Mouse (Mus musculus): ENCODE results near the gene Map3k9. TPM values are rescaled to one million over a fixed set of nuclear protein-coding genes. Genes with fewer than 3 reads are reported as not detected.

Gene Map3k9
- total and polyA plus RNA-seq, 3 experiments = 0.11 to 0.53 TPM; not detected in 1

GRCm38 (mm10) chr12:81780271-81781093, 493 bp downstream of the Map3k9 start:
- no peaks in the 10 kb centered on the region for H3K4me1 ChIP-seq (ENCODE audit: insufficient read depth, low read depth, low read length)
- DNase-seq (ENCODE audit: low spot score) (no peak), ATAC-seq (ENCODE audit: extremely low read depth, insufficient number of reproducible peaks, low FRiP score, poor library complexity, severe bottlenecking) (no peak)
- TF ChIP-seq TAL1 (conservative IDR thresholded peaks at IDR 0.05; ENCODE audit: low read depth, low read length) = no peak
- TF ChIP-seq GATA2 (IDR thresholded peaks at IDR 0.05; ENCODE audit: borderline replicate concordance, low read depth, low read length) = no peak
- no peak for TF ChIP-seq POLR2AphosphoS5 (IDR thresholded peaks at IDR 0.05; ENCODE audit: insufficient replicate concordance, low read depth, low read length)
- no peak for TF ChIP-seq CTCF (IDR thresholded peaks at IDR 0.05; ENCODE audit: low read depth, low read length)
- no peaks in the 10 kb centered on the region for H3K36me3 ChIP-seq (replicated peaks)
- peaks cover 4% of the 10 kb centered on the region for H3K27me3 ChIP-seq (ENCODE audit: insufficient read depth, low read length)
- H3K9me3 ChIP-seq (replicated peaks) = peaks cover 15% of the 10 kb centered on the region
- peak overlapping the region; percentile 40; the same call in 1 of the 2 replicates for H3K4me3 ChIP-seq (ENCODE audit: low read depth, low read length)

- Histone ChIP-seq H3K4me3 (ENCODE audit: low read depth, low read length) (no peak overlapping the region), H3K4me1 (ENCODE audit: insufficient read depth, low read depth, low read length) (no peaks in the 10 kb centered on the region), H3K9me3 (replicated peaks) (peaks cover 15% of the 10 kb centered on the region), H3K27me3 (ENCODE audit: insufficient read depth, low read length) (no peaks in the 10 kb centered on the region; the same call in none of the 2 replicates), H3K36me3 (replicated peaks) (no peaks in the 10 kb centered on the region)
- ATAC-seq (ENCODE audit: extremely low read depth, insufficient number of reproducible peaks, low FRiP score, poor library complexity, severe bottlenecking) (no peak), DNase-seq (ENCODE audit: low spot score) (no peak)
- no peak for TF ChIP-seq TAL1 (conservative IDR thresholded peaks at IDR 0.05; ENCODE audit: low read depth, low read length)
- no peak for TF ChIP-seq CTCF (IDR thresholded peaks at IDR 0.05; ENCODE audit: low read depth, low read length)
- TF ChIP-seq GATA1 (IDR thresholded peaks at IDR 0.05; ENCODE audit: borderline replicate concordance, low read length) = no peak
- no peak for TF ChIP-seq POLR2AphosphoS5 (IDR thresholded peaks at IDR 0.05; ENCODE audit: insufficient replicate concordance, low read depth, low read length)
- TF ChIP-seq GATA2 (IDR thresholded peaks at IDR 0.05; ENCODE audit: borderline replicate concordance, low read depth, low read length) = no peak
Observed at GRCm38 (mm10) chr12:81779831-81780230, 1.1 kb downstream of the Map3k9 start.

DNA sequence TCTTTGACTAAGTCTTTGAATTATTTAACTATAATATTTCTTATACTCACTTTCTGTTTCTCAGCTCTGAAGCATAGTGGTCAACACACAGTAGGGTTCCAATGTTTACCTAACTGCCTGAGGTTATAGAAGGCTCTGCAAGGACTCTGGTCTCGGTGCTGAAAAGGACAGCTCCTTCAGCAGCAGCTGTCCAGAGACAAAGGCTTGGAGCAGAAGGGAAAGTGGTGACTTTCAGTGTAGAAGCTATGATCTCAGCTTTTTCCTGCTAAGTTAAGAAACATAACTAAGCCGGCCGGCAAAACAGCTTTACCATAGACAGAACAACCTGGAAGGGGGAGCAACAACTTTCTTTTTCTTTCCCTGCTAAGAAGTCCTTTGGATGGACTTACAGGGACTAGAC, 4.8 kb downstream of the Map3k9 start:
- Histone ChIP-seq H3K4me3 (ENCODE audit: low read depth, low read length) (no peak overlapping the region), H3K27me3 (ENCODE audit: insufficient read depth, low read length) (no peaks in the 10 kb centered on the region), H3K4me1 (ENCODE audit: insufficient read depth, low read depth, low read length) (no peaks in the 10 kb centered on the region), H3K9me3 (replicated peaks) (peaks cover 11% of the 10 kb centered on the region), H3K36me3 (replicated peaks) (no peaks in the 10 kb centered on the region)
- ATAC-seq (ENCODE audit: extremely low read depth, insufficient number of reproducible peaks, low FRiP score, poor library complexity, severe bottlenecking) = no peak
- DNase-seq (ENCODE audit: low spot score) = no peak
- TF ChIP-seq TAL1 (conservative IDR thresholded peaks at IDR 0.05; ENCODE audit: low read depth, low read length) = no peak
- TF ChIP-seq CTCF (IDR thresholded peaks at IDR 0.05; ENCODE audit: low read depth, low read length) = no peak
- TF ChIP-seq GATA1 (IDR thresholded peaks at IDR 0.05; ENCODE audit: borderline replicate concordance, low read length) = no peak
- no peak for TF ChIP-seq POLR2AphosphoS5 (IDR thresholded peaks at IDR 0.05; ENCODE audit: insufficient replicate concordance, low read depth, low read length)
- no peak for TF ChIP-seq GATA2 (IDR thresholded peaks at IDR 0.05; ENCODE audit: borderline replicate concordance, low read depth, low read length)

DNA sequence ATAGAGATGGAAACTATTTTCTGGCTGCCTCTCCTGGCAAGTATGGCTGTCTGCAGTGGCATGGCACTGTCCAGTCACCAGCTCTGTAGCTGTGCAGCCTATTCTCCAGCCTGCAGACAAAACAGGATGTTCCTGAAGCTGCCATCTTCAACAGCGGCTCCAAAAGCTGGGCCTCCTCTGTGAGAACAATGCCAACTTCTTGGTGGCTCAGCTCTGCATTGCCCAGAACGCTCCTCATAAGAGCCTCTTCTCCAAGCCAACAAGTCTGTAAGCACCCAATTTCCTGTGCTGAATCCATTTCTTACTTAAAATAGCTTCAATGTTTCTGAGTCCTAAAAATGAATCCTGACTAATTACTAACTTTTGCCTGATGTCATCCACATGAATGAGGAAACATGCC, 5.3 kb downstream of the Map3k9 start:
- H3K36me3 ChIP-seq (replicated peaks) = no peaks in the 10 kb centered on the region
- peaks cover 6% of the 10 kb centered on the region for H3K9me3 ChIP-seq (replicated peaks)
- no peaks in the 10 kb centered on the region for H3K4me1 ChIP-seq (ENCODE audit: insufficient read depth, low read depth, low read length)
- no peak for TF ChIP-seq TAL1 (conservative IDR thresholded peaks at IDR 0.05; ENCODE audit: low read depth, low read length)
- TF ChIP-seq POLR2AphosphoS5 (IDR thresholded peaks at IDR 0.05; ENCODE audit: insufficient replicate concordance, low read depth, low read length) = no peak
- no peak for TF ChIP-seq GATA2 (IDR thresholded peaks at IDR 0.05; ENCODE audit: borderline replicate concordance, low read depth, low read length)
- no peak for TF ChIP-seq GATA1 (IDR thresholded peaks at IDR 0.05; ENCODE audit: borderline replicate concordance, low read length)
- TF ChIP-seq CTCF (IDR thresholded peaks at IDR 0.05; ENCODE audit: low read depth, low read length) = no peak
- H3K27me3 ChIP-seq (ENCODE audit: insufficient read depth, low read length) = no peaks in the 10 kb centered on the region
- DNase-seq (ENCODE audit: low spot score) = no peak
- no peak for ATAC-seq (ENCODE audit: extremely low read depth, insufficient number of reproducible peaks, low FRiP score, poor library complexity, severe bottlenecking)
- H3K4me3 ChIP-seq (ENCODE audit: low read depth, low read length) = no peak overlapping the region

DNA sequence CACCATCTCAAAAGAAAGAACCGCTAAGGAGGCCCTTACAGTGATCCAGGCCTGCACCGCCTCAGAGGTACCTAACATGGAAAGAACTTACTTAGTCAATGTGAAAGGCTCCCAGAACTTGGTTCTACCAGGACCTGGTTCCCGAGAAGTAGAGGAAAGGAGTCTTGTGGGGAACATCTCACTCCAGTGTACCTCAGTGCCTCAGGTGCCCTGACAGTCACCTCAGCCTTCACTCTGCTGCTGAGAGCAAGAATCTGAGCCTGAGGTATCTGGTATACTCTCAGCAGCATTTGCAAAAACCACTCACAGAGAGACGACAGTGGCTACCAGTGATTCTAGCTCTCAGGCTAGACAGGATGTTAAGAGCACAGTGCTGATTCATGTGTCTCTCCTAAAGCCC, 6.8 kb downstream of the Map3k9 start:
- no peaks in the 10 kb centered on the region for H3K27me3 ChIP-seq (ENCODE audit: insufficient read depth, low read length)
- no peak for ATAC-seq (ENCODE audit: extremely low read depth, insufficient number of reproducible peaks, low FRiP score, poor library complexity, severe bottlenecking)

GRCm38 (mm10) chr12:81769458-81769857, 11.5 kb downstream of the Map3k9 start:
- no peaks in the 10 kb centered on the region for H3K4me1 ChIP-seq (ENCODE audit: insufficient read depth, low read depth, low read length)
- TF ChIP-seq GATA2 (IDR thresholded peaks at IDR 0.05; ENCODE audit: borderline replicate concordance, low read depth, low read length) = no peak
- no peak for TF ChIP-seq TAL1 (conservative IDR thresholded peaks at IDR 0.05; ENCODE audit: low read depth, low read length)
- TF ChIP-seq CTCF (IDR thresholded peaks at IDR 0.05; ENCODE audit: low read depth, low read length) = no peak
- no peak for TF ChIP-seq POLR2AphosphoS5 (IDR thresholded peaks at IDR 0.05; ENCODE audit: insufficient replicate concordance, low read depth, low read length)
- no peak for TF ChIP-seq GATA1 (IDR thresholded peaks at IDR 0.05; ENCODE audit: borderline replicate concordance, low read length)
- ATAC-seq (ENCODE audit: extremely low read depth, insufficient number of reproducible peaks, low FRiP score, poor library complexity, severe bottlenecking) (no peak), DNase-seq (ENCODE audit: low spot score) (no peak)
- no peaks in the 10 kb centered on the region for H3K36me3 ChIP-seq (replicated peaks)
- no peaks in the 10 kb centered on the region for H3K27me3 ChIP-seq (ENCODE audit: insufficient read depth, low read length)
- no peak overlapping the region for H3K4me3 ChIP-seq (ENCODE audit: low read depth, low read length)
- no peaks in the 10 kb centered on the region for H3K9me3 ChIP-seq (replicated peaks)

More for the DNA sequence above, 6.8 kb downstream of the Map3k9 start:
- DNase-seq (ENCODE audit: low spot score) = no peak
- no peaks in the 10 kb centered on the region for H3K9me3 ChIP-seq (replicated peaks)
- TF ChIP-seq GATA2 (IDR thresholded peaks at IDR 0.05; ENCODE audit: borderline replicate concordance, low read depth, low read length) (no peak), POLR2AphosphoS5 (IDR thresholded peaks at IDR 0.05; ENCODE audit: insufficient replicate concordance, low read depth, low read length) (no peak), CTCF (IDR thresholded peaks at IDR 0.05; ENCODE audit: low read depth, low read length) (no peak), TAL1 (conservative IDR thresholded peaks at IDR 0.05; ENCODE audit: low read depth, low read length) (no peak), GATA1 (IDR thresholded peaks at IDR 0.05; ENCODE audit: borderline replicate concordance, low read length) (no peak)
- H3K4me1 ChIP-seq (ENCODE audit: insufficient read depth, low read depth, low read length) = no peaks in the 10 kb centered on the region
- H3K4me3 ChIP-seq (ENCODE audit: low read depth, low read length) = no peak overlapping the region
- no peaks in the 10 kb centered on the region for H3K36me3 ChIP-seq (replicated peaks)

All from G1E (cell line).